Mouse (Mus musculus) hindbrain, embryonic 12.5 days (tissue): ENCODE data around the gene Gm10974. TPM values are rescaled to one million over a fixed set of nuclear protein-coding genes. Genes with fewer than 3 reads are reported as not detected.

ENCODE experiments used
- ATAC-seq: fragments of 200-750 bp; cut with Nextera tagmentation; 2 replicates; pipeline ENCODE4 v1.8.0; 2017; ENCODE audit warnings: moderate TSS enrichment; ENCODE audit not compliant: low FRiP score
- H3K27ac ChIP-seq: fragments of 300-500 bp; sonication (generic); 2 replicates; pipeline ENCODE4 v1.5.1; 2016; ENCODE audit warnings: mild to moderate bottlenecking
- H3K27me3 ChIP-seq: fragments of 300-500 bp; sonication (generic); 2 replicates; pipeline ENCODE4 v1.6.1; 2016; ENCODE audit warnings: mild to moderate bottlenecking
- H3K36me3 ChIP-seq: fragments of 300-500 bp; sonication (generic); 2 replicates; pipeline ENCODE4 v1.6.1; 2016; ENCODE audit warnings: mild to moderate bottlenecking
- H3K4me1 ChIP-seq: fragments of 300-500 bp; sonication (generic); 2 replicates; pipeline ENCODE4 v1.6.1; 2016
- H3K4me2 ChIP-seq: fragments of 300-500 bp; sonication (generic); replicated peaks from 2 replicates; pipeline ENCODE4 v1.6.1; 2016; ENCODE audit warnings: mild to moderate bottlenecking
- H3K4me3 ChIP-seq: fragments of 300-500 bp; sonication (generic); 2 replicates; pipeline ENCODE4 v1.5.1; 2016; ENCODE audit warnings: mild to moderate bottlenecking
- H3K9ac ChIP-seq: fragments of 300-500 bp; sonication (generic); 2 replicates; pipeline ENCODE4 v1.6.1; 2016; ENCODE audit warnings: mild to moderate bottlenecking, moderate library complexity
- H3K9me3 ChIP-seq: fragments of 300-500 bp; sonication (generic); replicated peaks from 2 replicates; pipeline ENCODE4 v1.6.1; 2016; ENCODE audit warnings: mild to moderate bottlenecking
- WGBS: fragments of 180-500 bp; shearing (Covaris S2); methylation state at CpG from one replicate; pipeline ENCODE4 v1.1.7; 2016; 5-methylcytosine and 5-hydroxymethylcytosine counted together
- microRNA-seq: library from miRNA; unstranded; fragments of <30 nt; microRNA quantifications from one replicate; pipeline ENCODE4, GENCODE M21; 2017
- polyA plus RNA-seq: library from polyadenylated mRNA; unstranded; fragments of >200 nt; fragmentation: Nextera tagmentation; extraction: Ambion mirVana; gene quantifications from 2 replicates; pipeline ENCODE4 v1.2.1, GENCODE M21; 2016

Gm10974 gene
- polyA plus RNA-seq, 1 experiment from 2014 or later = not detected

GRCm38 (mm10) chr7:66418981-66419380 lies 53.3 kb downstream of the Gm10974 start:
- Histone ChIP-seq H3K27me3 (peaks cover 10% of the 10 kb centered on the region; the same call in 1 of the 2 replicates), H3K27ac (no peak overlapping the region), H3K4me2 (no peak overlapping the region), H3K9me3 (no peaks in the 10 kb centered on the region), H3K4me1 (no peaks in the 10 kb centered on the region), H3K4me3 (no peak overlapping the region), H3K36me3 (no peaks in the 10 kb centered on the region), H3K9ac (no peak overlapping the region)
- 49% methylated on average over 12 of the region's 12 CpGs for WGBS
- ATAC-seq = no peak

- Histone ChIP-seq H3K9me3 (no peaks in the 10 kb centered on the region), H3K4me2 (no peak overlapping the region), H3K36me3 (no peaks in the 10 kb centered on the region), H3K4me3 (no peak overlapping the region), H3K4me1 (peaks cover 3% of the 10 kb centered on the region), H3K27ac (no peak overlapping the region), H3K27me3 (peaks cover 39% of the 10 kb centered on the region), H3K9ac (no peak overlapping the region)
- ATAC-seq = no peak
- WGBS = 81% methylated on average over 8 of the region's 8 CpGs
Measured at GRCm38 (mm10) chr7:66421903-66422302, 56.2 kb downstream of the Gm10974 start.

- WGBS = under 1% methylated on average over 23 of the region's 23 CpGs
- Histone ChIP-seq H3K9ac (peak overlapping the region; percentile 62; the same call in 1 of the 2 replicates), H3K4me1 (peaks cover 14% of the 10 kb centered on the region), H3K36me3 (no peaks in the 10 kb centered on the region), H3K9me3 (no peaks in the 10 kb centered on the region), H3K4me2 (peak overlapping the region; percentile 92), H3K27me3 (peaks cover 72% of the 10 kb centered on the region), H3K4me3 (peak overlapping the region; percentile 51), H3K27ac (no peak overlapping the region)
- ATAC-seq = 0 out of 2 replicates have a peak, but pooled peaks have one; percentile 33
Measured at GRCm38 (mm10) chr7:66427053-66427436, 61.3 kb downstream of the Gm10974 start.

- Histone ChIP-seq H3K9me3 (no peaks in the 10 kb centered on the region), H3K9ac (peak within 1 kb of the TSS; percentile 62), H3K4me3 (peak within 1 kb of the TSS; percentile 51), H3K4me1 (peaks cover 14% of the 10 kb centered on the region), H3K27me3 (peaks cover 72% of the 10 kb centered on the region), H3K4me2 (peak within 1 kb of the TSS; percentile 92), H3K27ac (no peak within 1 kb of the TSS), H3K36me3 (no peaks in the 10 kb centered on the region)
- peak; percentile 78 for ATAC-seq
- under 1% methylated on average over 56 of the region's 56 CpGs for WGBS
Measured at GRCm38 (mm10) chr7:66427437-66428161, 61.9 kb downstream of the Gm10974 start, which contains the start of gene Aldh1a3. Gene Aldh1a3 (minus strand): TSS chr7:66427517.

DNA sequence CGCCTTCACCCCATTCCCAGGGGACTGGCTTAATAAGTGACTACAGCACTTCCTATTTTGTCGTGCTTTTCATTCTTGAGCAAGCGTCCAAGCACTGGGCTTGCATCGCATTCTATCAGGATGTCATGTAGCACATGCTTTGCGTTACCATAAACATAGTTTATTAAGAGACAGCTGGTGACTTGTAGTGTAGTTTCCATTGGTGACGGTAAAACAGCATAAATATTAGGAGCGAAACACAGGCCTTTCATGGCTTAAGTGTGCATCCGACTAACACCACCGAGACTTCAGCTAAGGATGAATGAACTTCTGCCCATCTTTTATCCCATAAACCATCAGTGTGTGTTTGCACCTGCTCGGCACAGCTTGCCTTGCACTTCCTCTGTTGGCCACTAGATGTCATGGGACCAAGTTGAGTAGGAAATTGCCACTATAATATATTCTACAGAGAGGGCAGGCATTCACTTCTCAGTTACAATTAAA lies 68.8 kb downstream of the Gm10974 start:
- no peak overlapping the region for H3K4me3 ChIP-seq
- 51% methylated on average over 10 of the region's 10 CpGs for WGBS
- no peak overlapping the region for H3K9ac ChIP-seq
- H3K4me2 ChIP-seq = no peak overlapping the region
- no peaks in the 10 kb centered on the region for H3K9me3 ChIP-seq
- H3K36me3 ChIP-seq = no peaks in the 10 kb centered on the region
- no peak overlapping the region for H3K27ac ChIP-seq
- H3K4me1 ChIP-seq = no peaks in the 10 kb centered on the region
- ATAC-seq = 0 out of 2 replicates have a peak, but pooled peaks have one; percentile 29
- H3K27me3 ChIP-seq = peaks cover 8% of the 10 kb centered on the region

Small RNA genes lying within 50 kb of the gene (microRNA-seq; reads per million reads assigned to microRNA genes)
- gene Mir7057 = not detected

Other genes starting within 250 kb of the Gm10974 start
- 7.2 and 7.6 TPM in 2 replicates for gene Lrrk1, start 22.4 kb downstream of the Gm10974 start, polyA plus RNA-seq
- gene Aldh1a3, start 61.6 kb downstream of the Gm10974 start, polyA plus RNA-seq = 7.5 and 22.2 TPM in 2 replicates